Mouse (Mus musculus) heart, adult 8-10 months (tissue): ENCODE measurements at regions not wholly inside any gene's neighbourhood (a gene's known extent, or its start where the extent isn't known, plus 50 kb on each side); places are given as distances from the start of the nearest gene placed in this dataset.
"Not testable (repeated sequence)": the region's sequence is repeated elsewhere in the genome, so short reads cannot be mapped to it uniquely, and the experiment has no call there.

Experiments
- DNase-seq: peaks from one replicate; pipeline ENCODE4 v3.0.0; 2022; ENCODE audit warnings: low spot score

- DNase-seq: no peak
Observed at GRCm38 (mm10) chr10:111592416-111593149, 86.5 kb downstream of the Phlda1 start.

GRCm38 (mm10) chr10:111593280-111593679 lies 87.2 kb downstream of the Phlda1 start:
- DNase-seq: no peak

- DNase-seq: no peak
Observed at GRCm38 (mm10) chr10:111594171-111594570, 88.1 kb downstream of the Phlda1 start.

- peak; percentile 54 for DNase-seq
Observed at GRCm38 (mm10) chr10:111594651-111595050, 88.6 kb downstream of the Phlda1 start.

- no peak for DNase-seq
Observed at GRCm38 (mm10) chr10:111595513-111595995, 89.5 kb downstream of the Phlda1 start.

- no peak for DNase-seq
Observed at GRCm38 (mm10) chr10:111598650-111599049, 92.6 kb downstream of the Phlda1 start.

- no peak for DNase-seq
Observed at GRCm38 (mm10) chr10:111599297-111600250, 93.5 kb downstream of the Phlda1 start.

GRCm38 (mm10) chr10:111600251-111600620 lies 94.2 kb downstream of the Phlda1 start:
- DNase-seq: no peak

- DNase-seq: peak; percentile 86
Observed at GRCm38 (mm10) chr10:111600677-111601099, 94.6 kb downstream of the Phlda1 start.

GRCm38 (mm10) chr10:111603166-111603565 lies 97.1 kb downstream of the Phlda1 start:
- DNase-seq: no peak

GRCm38 (mm10) chr10:111607381-111607780 lies 101.3 kb downstream of the Phlda1 start:
- DNase-seq: not testable (repeated sequence)

GRCm38 (mm10) chr10:111608385-111609093 lies 102.5 kb downstream of the Phlda1 start:
- DNase-seq: no peak

- DNase-seq: no peak
Observed at GRCm38 (mm10) chr10:111609889-111610288, 103.8 kb downstream of the Phlda1 start.

- DNase-seq: no peak
Observed at GRCm38 (mm10) chr10:111619627-111620270, 113.7 kb downstream of the Phlda1 start.

- no peak for DNase-seq
Observed at GRCm38 (mm10) chr10:111620927-111621676, 115.0 kb downstream of the Phlda1 start.

GRCm38 (mm10) chr10:111622789-111623188 lies 116.7 kb downstream of the Phlda1 start:
- no peak for DNase-seq

GRCm38 (mm10) chr10:111624021-111624420 lies 117.9 kb downstream of the Phlda1 start:
- peak; percentile 5 for DNase-seq

- DNase-seq: no peak
Observed at GRCm38 (mm10) chr10:111624624-111625023, 118.5 kb downstream of the Phlda1 start.

- no peak for DNase-seq
Observed at GRCm38 (mm10) chr10:111625573-111625972, 119.5 kb downstream of the Phlda1 start.

GRCm38 (mm10) chr10:111626009-111626408 lies 119.9 kb downstream of the Phlda1 start:
- no peak for DNase-seq

GRCm38 (mm10) chr10:111636283-111636682 lies 130.2 kb downstream of the Phlda1 start:
- DNase-seq: no peak
